Mouse (Mus musculus) heart, embryonic 12.5 days (tissue): ENCODE results near the gene Xaf1. TPM values are rescaled to one million over a fixed set of nuclear protein-coding genes. Genes with fewer than 3 reads are reported as not detected.

Experiments
- ATAC-seq: fragments of 200-750 bp; cut with Nextera tagmentation; 2 replicates; pipeline ENCODE4 v1.8.0; 2017; ENCODE audit warnings: moderate TSS enrichment, moderate library complexity; ENCODE audit not compliant: insufficient number of reproducible peaks, low FRiP score
- H3K27ac ChIP-seq: fragments of 300-500 bp; sonication (generic); 2 replicates; pipeline ENCODE4 v1.5.1; 2016; ENCODE audit warnings: mild to moderate bottlenecking, moderate library complexity; ENCODE audit not compliant: poor library complexity, severe bottlenecking
- H3K27me3 ChIP-seq: fragments of 300-500 bp; sonication (generic); replicated peaks from 2 replicates; pipeline ENCODE4 v1.6.1; 2016; ENCODE audit warnings: mild to moderate bottlenecking, moderate library complexity
- H3K36me3 ChIP-seq: fragments of 300-500 bp; sonication (generic); 2 replicates; pipeline ENCODE4 v1.6.1; 2016; ENCODE audit warnings: mild to moderate bottlenecking, moderate library complexity
- H3K4me1 ChIP-seq: fragments of 300-500 bp; sonication (generic); replicated peaks from 2 replicates; pipeline ENCODE4 v1.6.1; 2016; ENCODE audit warnings: mild to moderate bottlenecking
- H3K4me2 ChIP-seq: fragments of 300-500 bp; sonication (generic); 2 replicates; pipeline ENCODE4 v1.6.1; 2016; ENCODE audit warnings: mild to moderate bottlenecking, moderate library complexity
- H3K4me3 ChIP-seq: fragments of 300-500 bp; sonication (generic); 2 replicates; pipeline ENCODE4 v1.5.1; 2016; ENCODE audit warnings: mild to moderate bottlenecking
- H3K9ac ChIP-seq: fragments of 300-500 bp; sonication (generic); 2 replicates; pipeline ENCODE4 v1.6.1; 2016; ENCODE audit warnings: mild to moderate bottlenecking, moderate library complexity
- H3K9me3 ChIP-seq: fragments of 300-500 bp; sonication (generic); replicated peaks from 2 replicates; pipeline ENCODE4 v1.6.1; 2016; ENCODE audit warnings: mild to moderate bottlenecking, moderate library complexity
- WGBS: fragments of 180-500 bp; shearing (Covaris S2); methylation state at CpG from one replicate; pipeline ENCODE4 v1.1.7; 2016; 5-methylcytosine and 5-hydroxymethylcytosine counted together
- polyA plus RNA-seq: library from polyadenylated mRNA; unstranded; fragments of >200 nt; fragmentation: Nextera tagmentation; extraction: Ambion mirVana; gene quantifications from 2 replicates; pipeline ENCODE4 v1.2.1, GENCODE M21; 2016

The Xaf1 gene
- polyA plus RNA-seq, 1 experiment from 2014 or later: 6.2 TPM

GRCm38 (mm10) chr11:72361385-72362346 lies 60.2 kb downstream of the Xaf1 start:
- H3K4me1 ChIP-seq: peaks cover 13% of the 10 kb centered on the region; the same call in 1 of the 2 replicates
- H3K27me3 ChIP-seq: no peaks in the 10 kb centered on the region
- whole genome bisulfite sequencing: 12% methylated on average over 42 of the region's 42 CpGs
- peak; percentile 36; the same call in 1 of the 2 replicates for ATAC-seq
- H3K9me3 ChIP-seq: no peaks in the 10 kb centered on the region
- H3K27ac ChIP-seq: no peak overlapping the region
- H3K4me2 ChIP-seq: peak overlapping the region; percentile 84
- peak overlapping the region; percentile 58 for H3K9ac ChIP-seq
- peak overlapping the region; percentile 50 for H3K4me3 ChIP-seq
- no peaks in the 10 kb centered on the region for H3K36me3 ChIP-seq

- Histone ChIP-seq H3K4me1 (peaks cover 13% of the 10 kb centered on the region; the same call in 1 of the 2 replicates), H3K27me3 (no peaks in the 10 kb centered on the region), H3K27ac (no peak within 1 kb of the TSS), H3K9me3 (no peaks in the 10 kb centered on the region), H3K36me3 (no peaks in the 10 kb centered on the region), H3K4me2 (peak within 1 kb of the TSS; percentile 84), H3K9ac (peak within 1 kb of the TSS; percentile 58), H3K4me3 (peak within 1 kb of the TSS; percentile 50)
- ATAC-seq: no peak
- 33% methylated on average over 10 of the region's 10 CpGs for WGBS
Observed at GRCm38 (mm10) chr11:72362347-72362741, 60.9 kb downstream of the Xaf1 start, which contains the start of gene Tekt1. TSS of gene Tekt1 (minus strand) at chr11:72362442.

Other genes starting within 250 kb of the Xaf1 start
- 0.13 and 0.17 TPM in 2 replicates for gene Pitpnm3, start 165.9 kb upstream of the Xaf1 start, polyA plus RNA-seq
- gene Gm43951, start 94.8 kb upstream of the Xaf1 start, polyA plus RNA-seq: 0.09 and 0.17 TPM in 2 replicates
- 9.1 and 9.6 TPM in 2 replicates for gene 4933427D14Rik, start 94.2 kb upstream of the Xaf1 start, polyA plus RNA-seq
- 138 and 141 TPM in 2 replicates for gene Txndc17, start 94.1 kb upstream of the Xaf1 start, polyA plus RNA-seq
- gene Med31, start 86.0 kb upstream of the Xaf1 start, polyA plus RNA-seq: 28.2 and 28.5 TPM in 2 replicates
- gene Slc13a5, start 34.4 kb upstream of the Xaf1 start, polyA plus RNA-seq: 0.17 and 0.36 TPM in 2 replicates
- not detected in 2 replicates for gene Fbxo39, start 12.8 kb downstream of the Xaf1 start, polyA plus RNA-seq
- 0.32 and 0.85 TPM in 2 replicates for gene Tekt1, start 60.8 kb downstream of the Xaf1 start, polyA plus RNA-seq
- 191 and 194 TPM in 2 replicates for gene Smtnl2, start 110.1 kb downstream of the Xaf1 start, polyA plus RNA-seq
- gene Ggt6, start 133.9 kb downstream of the Xaf1 start, polyA plus RNA-seq: not detected in 2 replicates
- gene Mybbp1a, start 139.7 kb downstream of the Xaf1 start, polyA plus RNA-seq: 99.5 and 106 TPM in 2 replicates
- gene Spns2, start 188.3 kb downstream of the Xaf1 start, polyA plus RNA-seq: 3.3 and 3.5 TPM in 2 replicates
- gene Spns3, start 248.9 kb downstream of the Xaf1 start, polyA plus RNA-seq: 0.10 and 0.19 TPM in 2 replicates